Mouse (Mus musculus) hindbrain, postnatal 0 days (tissue): ENCODE results near the gene Acp6. TPM values are rescaled to one million over a fixed set of nuclear protein-coding genes. Genes with fewer than 3 reads are reported as not detected.

Experiments used
- ATAC-seq: fragments of 200-750 bp; cut with Nextera tagmentation; 2 replicates; pipeline ENCODE4 v1.8.0; 2017; ENCODE audit warnings: mild to moderate bottlenecking, moderate TSS enrichment, moderate library complexity
- DNase-seq: peaks from one replicate; pipeline ENCODE4 v3.0.0-alpha.2; 2015; ENCODE audit warnings: low spot score
- H3K27ac ChIP-seq: fragments of 300-500 bp; sonication (generic); 2 replicates; pipeline ENCODE4 v1.5.1; 2014; ENCODE audit warnings: mild to moderate bottlenecking
- H3K27me3 ChIP-seq: fragments of 300-500 bp; sonication (generic); 2 replicates; pipeline ENCODE4 v1.6.1; 2014; ENCODE audit warnings: low read length, mixed read lengths; ENCODE audit not compliant: insufficient read depth
- H3K36me3 ChIP-seq: fragments of 300-500 bp; sonication (generic); 2 replicates; pipeline ENCODE4 v1.6.1; 2014; ENCODE audit warnings: low read length, mixed read lengths; ENCODE audit not compliant: insufficient read depth
- H3K4me1 ChIP-seq: fragments of 300-500 bp; sonication (generic); 2 replicates; pipeline ENCODE4 v1.6.1; 2014; ENCODE audit warnings: antibody characterized with exemption, low read length, mixed read lengths; ENCODE audit not compliant: insufficient read depth
- H3K4me2 ChIP-seq: fragments of 300-500 bp; sonication (generic); 2 replicates; pipeline ENCODE4 v1.6.1; 2014; ENCODE audit warnings: low read depth, mild to moderate bottlenecking, low read length, moderate library complexity, mixed read lengths
- H3K4me3 ChIP-seq: fragments of 300-500 bp; sonication (generic); 2 replicates; pipeline ENCODE4 v1.5.1; 2014; ENCODE audit warnings: low read length
- H3K9ac ChIP-seq: fragments of 300-500 bp; sonication (generic); replicated peaks from 2 replicates; pipeline ENCODE4 v1.6.1; 2014; ENCODE audit warnings: mild to moderate bottlenecking, low read length, moderate library complexity, mixed read lengths
- H3K9me3 ChIP-seq: fragments of 300-500 bp; sonication (generic); 2 replicates; pipeline ENCODE4 v1.6.1; 2016; ENCODE audit warnings: low read length, mixed read lengths
- CTCF ChIP-seq: IDR thresholded peaks from 2 replicates; pipeline ENCODE4 v1.5.1; 2016; ENCODE audit warnings: antibody characterized with exemption, control low read depth, low read depth
- WGBS: fragments of 180-500 bp; shearing (Covaris S2); extraction: QIAGEN DNeasy Blood & Tissue Kit; methylation state at CpG from one replicate; pipeline ENCODE4 v1.1.7; 2014; 5-methylcytosine and 5-hydroxymethylcytosine counted together
- polyA plus RNA-seq: library from polyadenylated mRNA; unstranded; fragments of >200 nt; fragmentation: Nextera tagmentation; extraction: Ambion mirVana; gene quantifications from 2 replicates; pipeline ENCODE4 v1.2.1, GENCODE M21; 2015
- total RNA-seq: library from RNA; depleted of rRNA; stranded (reverse); fragments of >200 nt; gene quantifications from 2 replicates; pipeline ENCODE4 v1.2.3, GENCODE M21; 2014; rRNA removed

The Acp6 gene
- total and polyA plus RNA-seq, 2 experiments from 2014 or later: 14.9 to 18.2 TPM

GRCm38 (mm10) chr3:97226719-97227118 is 68.1 kb downstream of the Acp6 start:
- peaks cover 27% of the 10 kb centered on the region for H3K4me1 ChIP-seq
- H3K9ac ChIP-seq: peak overlapping the region; percentile 92
- H3K4me3 ChIP-seq: peak overlapping the region; percentile 92
- under 1% methylated on average over 18 of the region's 18 CpGs for WGBS
- H3K27ac ChIP-seq: peak overlapping the region; percentile 83
- no peak for TF ChIP-seq CTCF
- H3K9me3 ChIP-seq: no peaks in the 10 kb centered on the region
- DNase-seq: no peak
- H3K4me2 ChIP-seq: peak overlapping the region; percentile 74
- no peaks in the 10 kb centered on the region for H3K27me3 ChIP-seq
- 0 out of 2 replicates have a peak, but pooled peaks cover 4% of the 10 kb centered on the region for H3K36me3 ChIP-seq
- peak; percentile 25; the same call in 1 of the 2 replicates for ATAC-seq

Other genes starting within 250 kb of the Acp6 start
- gene Gja8, start 232.8 kb upstream of the Acp6 start, total RNA-seq: not detected in 2 replicates
- 0.04 and 0.05 TPM in 2 replicates for gene Gja8, start 232.8 kb upstream of the Acp6 start, polyA plus RNA-seq
- gene Bcl9, start 139.1 kb downstream of the Acp6 start, total RNA-seq: 30.3 and 84.8 TPM in 2 replicates
- gene Bcl9, start 139.1 kb downstream of the Acp6 start, polyA plus RNA-seq: 49.9 and 53.8 TPM in 2 replicates